Mouse (Mus musculus): ENCODE data around the gene Acox1.

GRCm38 (mm10) chr11:116215181-116215580 lies 16.3 kb upstream of the Acox1 start:
- peak; percentile 49; the same call in 1 of the 2 replicates for TF ChIP-seq CTCF (conservative IDR thresholded peaks at IDR 0.05; ENCODE audit: insufficient read depth, insufficient read length, low read depth, low read length)
- no peak for TF ChIP-seq POLR2A (IDR thresholded peaks at IDR 0.05; ENCODE audit: low read depth, low read length)
